ENCODE assay signal across 20 mouse cellular contexts in genomic region chr10:9362306-9362865, GRCm38 (mm10).
"Had no signal": no experiment of that assay in that cellular context is flagged by ENCODE, and none has a peak within 500 bp of the region (broad histone marks: within the 10 kb centered on the region; RNA-seq: fewer than 3 reads in every experiment).

No protein-coding gene starts in this region.

- H3K36me3 ChIP-seq: kidney, embryonic 15.5 days; liver, embryonic 13.5 days; midbrain, embryonic 12.5 days; neural tube, embryonic 12.5 days; neural tube, embryonic 15.5 days had no signal

- H3K9ac ChIP-seq: kidney, embryonic 15.5 days; liver, embryonic 13.5 days; midbrain, embryonic 12.5 days; neural tube, embryonic 12.5 days; neural tube, embryonic 15.5 days had no signal

- DNase-seq: kidney, adult 11 months; kidney, adult 8-10 months; kidney, postnatal 10 days; kidney, postnatal 36 days; layer of hippocampus, adult 9-11 months; liver, embryonic 13.5 days; lung, adult 2 months; lung, postnatal 14 days; lung, postnatal 4 days; right cerebral cortex, adult 18-20 months; right cerebral cortex, postnatal 14 days; right cerebral cortex, postnatal 4 days; thymus, adult 2 months; thymus, postnatal 14 days; thymus, postnatal 4 days had no signal

- H3K27me3 ChIP-seq: kidney, embryonic 15.5 days; liver, embryonic 13.5 days; midbrain, embryonic 12.5 days; neural tube, embryonic 12.5 days; neural tube, embryonic 15.5 days had no signal

- H3K4me3 ChIP-seq: kidney, embryonic 15.5 days; liver, embryonic 13.5 days; midbrain, embryonic 12.5 days; neural tube, embryonic 12.5 days; neural tube, embryonic 15.5 days had no signal

- H3K27ac ChIP-seq: kidney, embryonic 15.5 days; liver, embryonic 13.5 days; midbrain, embryonic 12.5 days; neural tube, embryonic 12.5 days; neural tube, embryonic 15.5 days; stomach, postnatal 0 days had no signal

- H3K4me2 ChIP-seq: kidney, embryonic 15.5 days; liver, embryonic 13.5 days; midbrain, embryonic 12.5 days; neural tube, embryonic 12.5 days; neural tube, embryonic 15.5 days had no signal

- H3K9me3 ChIP-seq: kidney, embryonic 15.5 days; liver, embryonic 13.5 days; midbrain, embryonic 12.5 days; neural tube, embryonic 12.5 days; neural tube, embryonic 15.5 days had no signal

- H3K4me1 ChIP-seq: kidney, embryonic 15.5 days; liver, embryonic 13.5 days; midbrain, embryonic 12.5 days; neural tube, embryonic 12.5 days; neural tube, embryonic 15.5 days had no signal
